Mouse (Mus musculus): Measurements from ENCODE around the gene Syt1.
A peak's percentile ranks its signal among the peaks of the same experiment; 100 is the strongest.

Gene Syt1

GRCm38 (mm10) chr10:108652831-108653230 lies 358.0 kb downstream of the Syt1 start:
- DNase-seq (ENCODE audit: extremely low read depth, low read depth), result no peak

DNA sequence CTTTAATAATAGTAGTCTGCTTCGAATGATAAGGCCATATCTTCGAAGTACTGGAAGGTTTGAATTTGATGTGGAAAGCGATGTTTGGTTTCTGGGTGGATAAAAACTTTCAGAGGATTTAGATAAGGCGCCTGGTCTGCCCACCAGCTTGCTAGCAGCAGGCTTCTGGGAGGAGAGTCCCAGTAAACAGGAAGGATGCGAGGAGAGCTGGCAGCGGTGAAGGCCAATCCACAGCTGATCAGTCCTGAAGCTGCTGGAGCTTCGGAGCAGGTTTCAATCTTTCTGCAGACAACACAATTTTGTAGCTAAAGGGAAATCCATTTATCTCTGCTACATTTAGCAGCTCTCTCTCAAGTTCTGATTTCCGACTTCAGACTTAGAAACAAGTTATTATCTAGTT lies 358.7 kb downstream of the Syt1 start:
- DNase-seq (ENCODE audit: extremely low read depth, low read depth), result no peak

GRCm38 (mm10) chr10:108649174-108649573 lies 361.6 kb downstream of the Syt1 start:
- DNase-seq (ENCODE audit: extremely low read depth, low read depth), result no peak

- DNase-seq (ENCODE audit: extremely low read depth, low read depth), result no peak
These were observed 366.9 kb downstream of the Syt1 start for GRCm38 (mm10) chr10:108643915-108644314.

GRCm38 (mm10) chr10:108638095-108638494 lies 372.7 kb downstream of the Syt1 start:
- DNase-seq (ENCODE audit: extremely low read depth, low read depth), result no peak

DNA sequence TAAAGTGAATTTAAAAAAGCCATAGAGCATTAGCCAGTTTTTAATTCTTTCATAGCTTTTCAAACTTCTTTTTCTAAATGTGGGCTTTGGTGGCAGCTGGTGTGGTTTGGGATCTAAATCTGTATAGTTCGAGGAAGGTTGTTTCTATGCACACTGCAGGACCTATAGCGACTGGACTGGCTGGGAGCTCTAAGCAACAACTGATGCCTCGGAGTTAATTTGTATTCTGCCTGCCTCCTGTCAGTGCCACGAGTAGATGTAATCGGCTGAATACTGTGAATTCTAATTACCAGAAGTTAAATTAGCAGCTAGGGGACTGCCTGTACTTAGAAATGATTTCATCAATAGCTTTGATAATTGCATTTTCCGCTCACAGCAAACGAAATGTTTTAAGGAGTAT lies 374.7 kb downstream of the Syt1 start:
- DNase-seq (ENCODE audit: extremely low read depth, low read depth), result no peak

DNA sequence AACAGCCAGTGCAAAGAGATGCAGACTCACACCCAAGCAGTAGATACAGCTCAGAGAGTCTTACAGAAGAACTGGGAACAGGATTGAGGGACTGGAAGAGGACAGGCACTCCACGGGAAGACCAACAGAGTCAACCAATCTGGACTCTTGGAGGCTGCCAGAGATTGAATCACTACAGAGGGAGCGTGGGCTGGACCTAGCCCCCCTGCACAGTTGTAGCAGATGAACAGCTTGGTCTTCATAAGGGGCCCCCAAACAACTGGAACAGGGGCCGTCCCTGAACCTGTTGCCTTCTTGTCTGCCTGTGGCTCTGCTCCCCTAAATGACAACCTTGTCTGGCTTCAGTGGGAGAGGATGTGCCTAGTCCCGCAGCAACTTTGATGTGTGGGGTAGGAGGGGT lies 375.2 kb downstream of the Syt1 start:
- DNase-seq (ENCODE audit: extremely low read depth, low read depth), result no peak

DNA sequence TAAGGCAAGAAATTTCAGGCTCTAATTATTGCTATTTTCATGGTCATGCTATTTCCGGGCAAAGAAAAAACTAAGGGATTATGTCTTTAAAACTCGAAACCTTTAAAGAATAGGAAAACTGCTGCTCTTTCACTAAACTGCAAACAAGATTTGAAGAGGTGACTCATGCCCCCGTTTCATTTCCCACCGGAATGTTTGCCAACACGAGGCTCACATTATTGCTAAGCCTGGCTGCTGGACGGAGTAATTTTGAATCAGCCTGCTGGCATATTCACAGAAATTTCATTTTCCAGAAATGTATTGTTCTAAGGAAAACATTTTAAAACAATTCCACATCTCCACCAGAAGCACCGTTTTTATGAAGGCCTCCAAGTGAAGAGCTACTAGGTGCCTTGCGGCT lies 379.9 kb downstream of the Syt1 start:
- DNase-seq (ENCODE audit: extremely low read depth, low read depth), result no peak

DNA sequence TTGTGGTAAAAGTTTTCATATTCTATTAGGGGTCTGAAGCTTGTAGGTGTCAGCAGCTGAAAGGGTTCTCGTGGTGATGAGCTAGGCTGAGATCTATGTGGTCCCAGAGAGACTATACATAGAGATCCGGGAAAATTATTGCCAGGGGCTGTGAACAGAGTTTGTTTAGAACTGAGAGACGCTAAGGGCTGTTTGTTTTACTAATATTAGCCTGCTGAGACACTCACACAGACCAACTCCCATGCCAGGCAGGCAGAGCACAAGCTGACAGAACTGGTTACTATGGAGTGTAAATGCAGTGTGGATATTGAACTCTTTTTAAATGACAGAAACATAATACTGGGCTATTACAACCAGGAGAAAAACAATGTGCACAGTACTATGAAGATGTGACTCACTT lies 384.4 kb downstream of the Syt1 start:
- no peak for DNase-seq (ENCODE audit: extremely low read depth, low read depth)

DNA sequence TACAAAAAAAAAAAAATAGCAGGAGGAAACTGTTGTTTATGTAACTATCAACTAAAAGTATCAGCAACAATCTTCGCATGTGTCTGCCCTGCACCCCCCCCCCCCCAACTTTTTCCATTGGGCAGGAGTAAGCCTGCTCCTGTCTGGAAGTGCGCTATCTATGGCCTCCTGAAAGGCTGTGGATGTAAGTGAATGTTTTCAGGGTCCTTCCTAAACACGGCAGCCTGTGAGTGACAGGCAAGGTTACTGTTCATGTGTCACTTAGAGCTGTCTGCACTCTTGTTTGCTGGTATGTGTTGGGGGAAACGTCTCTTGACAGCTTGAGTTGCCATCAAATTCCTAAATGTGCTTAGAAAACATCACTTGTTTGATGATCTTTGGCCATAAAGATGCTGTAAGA lies 387.8 kb downstream of the Syt1 start:
- DNase-seq (ENCODE audit: extremely low read depth, low read depth), result no peak

- no peak for DNase-seq (ENCODE audit: extremely low read depth, low read depth)
These were observed 390.9 kb downstream of the Syt1 start for GRCm38 (mm10) chr10:108619861-108620260.

DNA sequence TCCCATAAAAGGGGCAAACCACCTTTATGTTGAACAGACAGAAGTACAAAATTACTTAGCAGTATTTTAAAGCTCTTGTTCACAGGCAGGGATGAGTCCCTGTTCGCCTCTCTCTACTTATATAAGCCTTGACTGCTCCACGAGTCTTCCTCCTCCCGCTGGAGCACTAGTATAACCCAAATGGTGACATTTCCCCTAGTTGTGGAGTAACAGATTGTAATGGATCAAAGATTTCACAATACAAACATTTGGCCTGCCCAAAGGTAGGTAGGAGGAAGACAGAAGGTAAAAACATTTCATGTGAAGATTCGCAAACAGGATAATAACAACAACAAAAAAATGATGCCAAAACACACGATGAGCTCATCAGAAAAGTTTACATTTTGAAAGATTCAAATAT lies 391.6 kb downstream of the Syt1 start:
- DNase-seq (ENCODE audit: extremely low read depth, low read depth), result no peak

DNA sequence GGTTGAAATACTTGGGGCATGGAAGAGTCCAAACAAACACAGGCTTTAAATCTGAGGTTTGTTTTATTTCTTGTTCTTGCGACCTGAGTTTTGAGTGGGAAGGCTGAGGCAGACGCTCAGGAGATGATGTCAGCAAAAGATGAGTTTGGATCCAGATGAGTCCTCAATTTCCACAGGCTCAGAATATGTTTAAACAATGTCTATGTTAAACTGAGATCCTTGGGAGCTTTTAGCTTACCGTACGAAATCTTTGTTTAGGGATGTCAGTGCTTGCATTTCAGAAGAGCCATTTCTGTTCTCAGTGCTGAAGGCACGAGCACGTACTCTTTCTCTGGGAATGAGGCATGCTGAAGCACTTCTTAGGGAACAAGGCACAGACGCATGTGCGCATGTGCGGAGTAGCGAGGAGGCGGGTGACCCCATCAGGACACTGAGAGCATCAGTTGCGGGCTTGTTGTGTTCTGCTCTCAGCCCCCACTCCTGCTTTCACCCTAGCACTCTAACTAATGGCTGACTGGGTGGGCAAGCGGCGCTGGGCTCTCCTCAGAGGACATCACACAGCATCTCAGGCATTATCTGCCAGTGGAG lies 400.6 kb downstream of the Syt1 start:
- no peak for DNase-seq (ENCODE audit: extremely low read depth, low read depth)

GRCm38 (mm10) chr10:108601672-108602412 lies 408.9 kb downstream of the Syt1 start:
- DNase-seq (ENCODE audit: extremely low read depth, low read depth), result no peak

- no peak for DNase-seq (ENCODE audit: extremely low read depth, low read depth)
These were observed 410.1 kb downstream of the Syt1 start for GRCm38 (mm10) chr10:108600693-108601092.

DNA sequence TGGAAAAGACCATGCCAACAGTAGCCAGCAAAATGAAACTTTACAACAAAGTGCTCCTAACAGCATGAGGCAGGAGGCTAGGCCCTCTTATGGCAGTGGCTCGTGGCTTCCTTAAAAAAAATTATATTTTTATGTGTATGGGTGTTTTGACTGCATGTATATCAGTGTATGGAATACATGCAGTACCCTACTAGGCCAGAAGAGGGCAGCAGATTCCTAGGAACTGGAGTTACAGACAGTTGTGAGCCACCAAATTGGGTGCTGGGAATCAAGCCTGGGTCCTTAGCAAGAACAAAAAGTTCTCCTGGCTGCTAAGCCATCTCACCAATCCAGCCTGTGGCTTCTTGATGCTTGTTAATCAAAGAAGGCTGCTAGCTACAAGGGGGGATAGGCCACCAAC lies 413.4 kb downstream of the Syt1 start:
- DNase-seq (ENCODE audit: extremely low read depth, low read depth), result no peak

DNA sequence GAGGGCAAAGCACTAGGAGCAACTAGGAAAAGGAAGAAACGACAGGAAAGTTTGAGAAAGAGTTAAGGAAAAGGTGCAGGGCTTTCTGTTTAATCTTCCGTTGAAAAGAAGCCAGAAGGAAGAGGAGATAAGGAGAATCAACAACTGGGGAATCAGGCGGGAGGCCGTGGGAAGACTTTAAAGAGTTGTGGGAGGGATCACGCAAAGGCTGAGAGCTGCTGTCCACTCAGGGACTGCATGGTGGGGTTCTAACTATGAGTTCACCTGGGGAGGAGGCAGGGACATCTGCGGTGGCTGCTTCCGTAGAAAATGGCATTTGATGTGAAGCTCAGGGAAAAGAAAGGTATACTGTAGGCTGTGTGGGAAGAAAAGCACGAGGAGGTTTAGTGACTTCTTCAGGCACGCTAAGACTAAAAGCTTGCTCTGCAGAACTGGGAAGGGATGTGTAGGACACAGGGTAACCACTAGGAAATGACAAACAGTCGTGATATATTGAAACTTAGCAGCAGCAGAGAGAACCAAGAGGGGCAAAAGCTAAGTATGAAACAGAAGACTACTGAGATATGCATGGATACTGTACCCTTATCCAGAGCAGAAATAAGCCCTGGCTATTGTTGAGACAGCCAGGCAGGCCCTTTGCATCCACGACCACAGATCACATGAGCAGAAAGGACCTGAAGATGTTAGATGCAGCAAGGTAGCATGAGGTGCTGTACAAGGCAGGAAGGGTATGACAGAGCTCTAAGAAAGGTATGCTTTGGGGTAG lies 414.4 kb downstream of the Syt1 start:
- DNase-seq (ENCODE audit: extremely low read depth, low read depth), result no peak

DNA sequence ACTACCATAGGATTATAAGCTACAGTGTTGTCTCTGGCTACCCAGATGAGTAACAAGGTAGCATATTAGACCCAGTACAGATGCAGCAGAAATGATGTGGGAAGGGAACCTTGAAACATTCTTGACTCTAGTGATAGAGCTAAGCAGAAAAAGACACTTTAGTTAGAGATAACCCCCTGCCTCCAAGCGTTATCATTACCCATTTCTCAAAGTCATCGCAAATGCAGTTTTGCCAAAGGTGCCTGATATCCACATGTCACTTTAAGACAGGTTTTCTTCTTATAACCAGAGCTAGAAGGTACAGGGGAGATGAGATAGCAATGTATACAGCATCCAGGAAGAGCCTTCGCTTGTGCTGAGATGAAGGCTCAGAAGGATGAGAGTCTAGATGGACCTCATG lies 421.4 kb downstream of the Syt1 start:
- DNase-seq (ENCODE audit: extremely low read depth, low read depth), result no peak

- no peak for DNase-seq (ENCODE audit: extremely low read depth, low read depth)
These were observed 421.9 kb downstream of the Syt1 start for GRCm38 (mm10) chr10:108588924-108589323.

- DNase-seq (ENCODE audit: extremely low read depth, low read depth), result no peak
These were observed 427.1 kb downstream of the Syt1 start for GRCm38 (mm10) chr10:108583694-108584093.

- DNase-seq (ENCODE audit: extremely low read depth, low read depth), result peak; percentile 39
These were observed 428.4 kb downstream of the Syt1 start for GRCm38 (mm10) chr10:108582397-108582730.

- no peak for DNase-seq (ENCODE audit: extremely low read depth, low read depth)
These were observed 429.0 kb downstream of the Syt1 start for GRCm38 (mm10) chr10:108581555-108582396.
